Mouse (Mus musculus) neural tube, embryonic 15.5 days (tissue): Measurements from ENCODE around the gene Efr3b. TPM values are rescaled to one million over a fixed set of nuclear protein-coding genes. Genes with fewer than 3 reads are reported as not detected.
A peak's percentile ranks its signal among the peaks of the same experiment; 100 is the strongest.
"Not testable (repeated sequence)": the region's sequence is repeated elsewhere in the genome, so short reads cannot be mapped to it uniquely, and the experiment has no call there.

ENCODE experiments used
- ATAC-seq: fragments of 200-750 bp; cut with Nextera tagmentation; 2 replicates; pipeline ENCODE4 v1.8.0; 2017; ENCODE audit warnings: mild to moderate bottlenecking, moderate TSS enrichment, moderate library complexity; ENCODE audit not compliant: low FRiP score
- H3K27ac ChIP-seq: fragments of 300-500 bp; sonication (generic); replicated peaks from 2 replicates; pipeline ENCODE4 v1.5.1; 2015; ENCODE audit warnings: mild to moderate bottlenecking, inconsistent platforms
- H3K27me3 ChIP-seq: fragments of 300-500 bp; sonication (generic); replicated peaks from 2 replicates; pipeline ENCODE4 v1.6.1; 2015; ENCODE audit warnings: inconsistent platforms
- H3K36me3 ChIP-seq: fragments of 300-500 bp; sonication (generic); 2 replicates; pipeline ENCODE4 v1.6.1; 2015; ENCODE audit warnings: inconsistent platforms
- H3K4me1 ChIP-seq: fragments of 300-500 bp; sonication (generic); 2 replicates; pipeline ENCODE4 v1.6.1; 2015; ENCODE audit warnings: inconsistent platforms
- H3K4me2 ChIP-seq: fragments of 300-500 bp; sonication (generic); 2 replicates; pipeline ENCODE4 v1.6.1; 2015; ENCODE audit warnings: inconsistent platforms, mild to moderate bottlenecking, moderate library complexity
- H3K4me3 ChIP-seq: fragments of 300-500 bp; sonication (generic); replicated peaks from 2 replicates; pipeline ENCODE4 v1.5.1; 2015; ENCODE audit warnings: mild to moderate bottlenecking, inconsistent platforms
- H3K9ac ChIP-seq: fragments of 300-500 bp; sonication (generic); replicated peaks from 2 replicates; pipeline ENCODE4 v1.6.1; 2015; ENCODE audit warnings: mild to moderate bottlenecking, inconsistent platforms
- H3K9me3 ChIP-seq: fragments of 300-500 bp; sonication (generic); replicated peaks from 2 replicates; pipeline ENCODE4 v1.6.1; 2016; ENCODE audit warnings: inconsistent platforms
- WGBS: fragments of 180-500 bp; shearing (Covaris S2); methylation state at CpG from one replicate; pipeline ENCODE4 v1.1.7; 2015; ENCODE audit warnings: mixed read lengths; 5-methylcytosine and 5-hydroxymethylcytosine counted together
- polyA plus RNA-seq: library from polyadenylated mRNA; unstranded; fragments of >200 nt; fragmentation: Nextera tagmentation; extraction: Ambion mirVana; gene quantifications from 2 replicates; pipeline ENCODE4 v1.2.1, GENCODE M21; 2015

Efr3b gene
- polyA plus RNA-seq, 1 experiment from 2014 or later, result 33.6 TPM

GRCm38 (mm10) chr12:3973169-3973568, 65.5 kb downstream of the Efr3b start:
- not testable (repeated sequence) for H3K4me1 ChIP-seq, H3K9me3 ChIP-seq
- WGBS, result 97% methylated on average over 6 of the region's 6 CpGs

GRCm38 (mm10) chr12:3968380-3968779, 70.3 kb downstream of the Efr3b start:
- Histone ChIP-seq H3K27me3 (no peaks in the 10 kb centered on the region), H3K4me1 (no peaks in the 10 kb centered on the region), H3K4me3 (no peak overlapping the region), H3K4me2 (no peak overlapping the region), H3K9me3 (no peaks in the 10 kb centered on the region), H3K36me3 (peaks cover 77% of the 10 kb centered on the region), H3K27ac (no peak overlapping the region), H3K9ac (no peak overlapping the region)
- 60% methylated on average over 9 of the region's 9 CpGs for WGBS
- ATAC-seq, result no peak

More at GRCm38 (mm10) chr12:3973169-3973568, 65.5 kb downstream of the Efr3b start:
- H3K9ac ChIP-seq, ATAC-seq, H3K27me3 ChIP-seq, H3K27ac ChIP-seq, H3K4me3 ChIP-seq, H3K4me2 ChIP-seq: not testable (repeated sequence)
- peaks cover 82% of the 10 kb centered on the region for H3K36me3 ChIP-seq

- no peaks in the 10 kb centered on the region for H3K4me1 ChIP-seq
- H3K4me3 ChIP-seq, result no peak overlapping the region
- no peaks in the 10 kb centered on the region for H3K9me3 ChIP-seq
- 97% methylated on average over 4 of the region's 4 CpGs for WGBS
- no peaks in the 10 kb centered on the region for H3K27me3 ChIP-seq
- H3K36me3 ChIP-seq, result peaks cover 72% of the 10 kb centered on the region
- no peak for ATAC-seq
- no peak overlapping the region for H3K27ac ChIP-seq
- H3K9ac ChIP-seq, result no peak overlapping the region
- H3K4me2 ChIP-seq, result no peak overlapping the region
These were observed 71.5 kb downstream of the Efr3b start for GRCm38 (mm10) chr12:3967196-3967595.

- peak overlapping the region; percentile 86 for H3K4me2 ChIP-seq
- peaks cover 21% of the 10 kb centered on the region for H3K36me3 ChIP-seq
- WGBS, result 55% methylated on average over 4 of the region's 4 CpGs
- 0 out of 2 replicates have a peak, but pooled peaks have one; percentile 2 for ATAC-seq
- peak overlapping the region; percentile 66 for H3K4me3 ChIP-seq
- peaks cover 6% of the 10 kb centered on the region for H3K27me3 ChIP-seq
- peaks cover 12% of the 10 kb centered on the region for H3K4me1 ChIP-seq
- H3K9ac ChIP-seq, result peak overlapping the region; percentile 80
- H3K27ac ChIP-seq, result peak overlapping the region; percentile 95
- H3K9me3 ChIP-seq, result no peaks in the 10 kb centered on the region
These were observed 78.2 kb downstream of the Efr3b start for GRCm38 (mm10) chr12:3960553-3960952.

- peak overlapping the region; percentile 95 for H3K27ac ChIP-seq
- peaks cover 12% of the 10 kb centered on the region for H3K4me1 ChIP-seq
- H3K27me3 ChIP-seq, result peaks cover 11% of the 10 kb centered on the region
- peak; percentile 97 for ATAC-seq
- no peaks in the 10 kb centered on the region for H3K9me3 ChIP-seq
- peaks cover 15% of the 10 kb centered on the region for H3K36me3 ChIP-seq
- peak overlapping the region; percentile 86 for H3K4me2 ChIP-seq
- H3K4me3 ChIP-seq, result peak overlapping the region; percentile 66
- H3K9ac ChIP-seq, result peak overlapping the region; percentile 80
- under 1% methylated on average over 53 of the region's 53 CpGs for WGBS
These were observed 78.7 kb downstream of the Efr3b start for GRCm38 (mm10) chr12:3959791-3960543.

GRCm38 (mm10) chr12:3956351-3956750, 82.4 kb downstream of the Efr3b start:
- no peak overlapping the region for H3K9ac ChIP-seq
- H3K4me1 ChIP-seq, result peaks cover 16% of the 10 kb centered on the region
- H3K36me3 ChIP-seq, result no peaks in the 10 kb centered on the region
- H3K27me3 ChIP-seq, result peaks cover 27% of the 10 kb centered on the region
- no peaks in the 10 kb centered on the region for H3K9me3 ChIP-seq
- 11% methylated on average over 3 of the region's 3 CpGs for WGBS
- no peak overlapping the region for H3K4me3 ChIP-seq
- H3K27ac ChIP-seq, result no peak overlapping the region
- ATAC-seq, result no peak
- no peak overlapping the region for H3K4me2 ChIP-seq

- Histone ChIP-seq H3K27ac (no peak overlapping the region), H3K9ac (no peak overlapping the region), H3K27me3 (peaks cover 27% of the 10 kb centered on the region), H3K4me3 (no peak overlapping the region), H3K4me2 (no peak overlapping the region), H3K36me3 (no peaks in the 10 kb centered on the region), H3K9me3 (no peaks in the 10 kb centered on the region), H3K4me1 (peaks cover 13% of the 10 kb centered on the region)
- 31% methylated on average over 10 of the region's 10 CpGs for WGBS
- no peak for ATAC-seq
These were observed 83.3 kb downstream of the Efr3b start for GRCm38 (mm10) chr12:3955371-3955770.

GRCm38 (mm10) chr12:3954651-3955050, 84.1 kb downstream of the Efr3b start, which contains the start of gene Pomc:
TSS of gene Pomc (plus strand) at chr12:3954951.
- ATAC-seq, result no peak
- peaks cover 27% of the 10 kb centered on the region for H3K27me3 ChIP-seq
- WGBS, result 20% methylated on average over 22 of the region's 22 CpGs

GRCm38 (mm10) chr12:3947503-3947902, 91.2 kb downstream of the Efr3b start:
- no peaks in the 10 kb centered on the region; the same call in 1 of the 2 replicates for H3K27me3 ChIP-seq
- no peak for ATAC-seq
- H3K36me3 ChIP-seq, result no peaks in the 10 kb centered on the region
- WGBS, result 64% methylated on average over 6 of the region's 6 CpGs
- H3K4me2 ChIP-seq, result no peak overlapping the region
- no peak overlapping the region for H3K27ac ChIP-seq
- peaks cover 9% of the 10 kb centered on the region for H3K4me1 ChIP-seq
- no peak overlapping the region for H3K4me3 ChIP-seq
- H3K9ac ChIP-seq, result no peak overlapping the region
- no peaks in the 10 kb centered on the region for H3K9me3 ChIP-seq

More at GRCm38 (mm10) chr12:3954651-3955050, 84.1 kb downstream of the Efr3b start, which contains the start of gene Pomc:
- Histone ChIP-seq H3K36me3 (no peaks in the 10 kb centered on the region), H3K4me3 (no peak within 1 kb of the TSS), H3K4me2 (peak within 1 kb of the TSS; percentile 17), H3K27ac (no peak within 1 kb of the TSS), H3K4me1 (peaks cover 9% of the 10 kb centered on the region), H3K9me3 (no peaks in the 10 kb centered on the region), H3K9ac (no peak within 1 kb of the TSS)

- 22% methylated on average over 4 of the region's 4 CpGs for WGBS
- Histone ChIP-seq H3K4me2 (no peak overlapping the region), H3K27ac (no peak overlapping the region), H3K4me3 (no peak overlapping the region), H3K36me3 (no peaks in the 10 kb centered on the region), H3K9ac (no peak overlapping the region), H3K9me3 (no peaks in the 10 kb centered on the region), H3K4me1 (peaks cover 14% of the 10 kb centered on the region), H3K27me3 (no peaks in the 10 kb centered on the region; the same call in 1 of the 2 replicates)
- ATAC-seq, result no peak
These were observed 94.2 kb downstream of the Efr3b start for GRCm38 (mm10) chr12:3944454-3945073.

- no peak overlapping the region for H3K27ac ChIP-seq
- H3K4me3 ChIP-seq, result no peak overlapping the region
- no peak overlapping the region for H3K9ac ChIP-seq
- H3K4me1 ChIP-seq, result peaks cover 9% of the 10 kb centered on the region
- H3K36me3 ChIP-seq, result no peaks in the 10 kb centered on the region
- no peak overlapping the region for H3K4me2 ChIP-seq
- no peaks in the 10 kb centered on the region for H3K9me3 ChIP-seq
- no peaks in the 10 kb centered on the region; the same call in 1 of the 2 replicates for H3K27me3 ChIP-seq
- no peak for ATAC-seq
- WGBS, result 9% methylated on average over 11 of the region's 11 CpGs
These were observed 96.7 kb downstream of the Efr3b start for GRCm38 (mm10) chr12:3942026-3942425.
